Mouse (Mus musculus) lung, embryonic 16.5 days (tissue): ENCODE measurements at regions not wholly inside any gene's neighbourhood (a gene's known extent, or its start where the extent isn't known, plus 50 kb on each side); places are given as distances from the start of the nearest gene placed in this dataset.
A peak's percentile ranks its signal among the peaks of the same experiment; 100 is the strongest.

Experiments
- ATAC-seq: fragments of 200-750 bp; cut with Nextera tagmentation; 2 replicates; pipeline ENCODE4 v1.8.0; 2017; ENCODE audit warnings: low read depth, mild to moderate bottlenecking, moderate library complexity
- H3K27ac ChIP-seq: fragments of 300-500 bp; sonication (generic); 2 replicates; pipeline ENCODE4 v1.5.1; 2014; ENCODE audit warnings: mild to moderate bottlenecking, control low read depth, low read length
- H3K27me3 ChIP-seq: fragments of 300-500 bp; sonication (generic); 2 replicates; pipeline ENCODE4 v1.6.1; 2014; ENCODE audit warnings: low read depth, low read length, mixed read lengths; ENCODE audit not compliant: control insufficient read depth, insufficient read depth
- H3K36me3 ChIP-seq: fragments of 300-500 bp; sonication (generic); 2 replicates; pipeline ENCODE4 v1.6.1; 2014; ENCODE audit warnings: low read length; ENCODE audit not compliant: control insufficient read depth, insufficient read depth
- H3K4me1 ChIP-seq: fragments of 300-500 bp; sonication (generic); replicated peaks from 2 replicates; pipeline ENCODE4 v1.6.1; 2014; ENCODE audit warnings: low read length, mixed read lengths; ENCODE audit not compliant: control insufficient read depth, insufficient read depth
- H3K4me2 ChIP-seq: fragments of 300-500 bp; sonication (generic); 2 replicates; pipeline ENCODE4 v1.6.1; 2014; ENCODE audit warnings: low read depth, low read length, control low read depth
- H3K4me3 ChIP-seq: fragments of 300-500 bp; sonication (generic); 2 replicates; pipeline ENCODE4 v1.5.1; 2014; ENCODE audit warnings: mild to moderate bottlenecking, low read length, control low read depth
- H3K9ac ChIP-seq: fragments of 300-500 bp; sonication (generic); 2 replicates; pipeline ENCODE4 v1.6.1; 2014; ENCODE audit warnings: low read length, control low read depth
- H3K9me3 ChIP-seq: fragments of 300-500 bp; sonication (generic); 2 replicates; pipeline ENCODE4 v1.6.1; 2016; ENCODE audit warnings: low read length; ENCODE audit not compliant: control insufficient read depth
- WGBS: fragments of 180-500 bp; shearing (Covaris S2); extraction: QIAGEN DNeasy Blood & Tissue Kit; methylation state at CpG from one replicate; pipeline ENCODE4 v1.1.7; 2014; 5-methylcytosine and 5-hydroxymethylcytosine counted together

DNA sequence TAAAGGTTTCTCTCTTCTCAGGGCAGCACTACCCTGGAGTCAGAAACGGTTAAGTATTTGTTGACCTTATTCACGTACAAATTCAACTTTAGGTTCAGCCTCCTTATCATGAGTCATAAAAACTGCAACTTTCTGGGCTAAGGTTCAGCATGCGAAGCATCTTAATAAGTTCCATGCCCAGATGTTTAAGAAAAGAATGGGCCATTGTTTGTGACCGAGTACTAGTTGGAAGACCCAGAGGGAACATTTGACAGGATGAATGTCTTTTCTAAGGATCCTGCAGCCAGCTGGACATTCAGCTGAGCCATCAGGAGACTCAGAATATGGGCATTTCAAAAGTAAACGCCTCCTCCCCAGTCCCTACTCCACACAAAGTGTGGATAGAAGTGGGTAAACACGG lies 183.5 kb upstream of the Lrig3 start:
- Histone ChIP-seq H3K36me3 (no peaks in the 10 kb centered on the region), H3K27me3 (no peaks in the 10 kb centered on the region), H3K4me2 (no peak overlapping the region), H3K4me1 (peaks cover 22% of the 10 kb centered on the region), H3K4me3 (no peak overlapping the region), H3K9ac (no peak overlapping the region), H3K27ac (no peak overlapping the region), H3K9me3 (no peaks in the 10 kb centered on the region)
- 38% methylated on average over 6 of the region's 6 CpGs for WGBS
- ATAC-seq, result no peak

DNA sequence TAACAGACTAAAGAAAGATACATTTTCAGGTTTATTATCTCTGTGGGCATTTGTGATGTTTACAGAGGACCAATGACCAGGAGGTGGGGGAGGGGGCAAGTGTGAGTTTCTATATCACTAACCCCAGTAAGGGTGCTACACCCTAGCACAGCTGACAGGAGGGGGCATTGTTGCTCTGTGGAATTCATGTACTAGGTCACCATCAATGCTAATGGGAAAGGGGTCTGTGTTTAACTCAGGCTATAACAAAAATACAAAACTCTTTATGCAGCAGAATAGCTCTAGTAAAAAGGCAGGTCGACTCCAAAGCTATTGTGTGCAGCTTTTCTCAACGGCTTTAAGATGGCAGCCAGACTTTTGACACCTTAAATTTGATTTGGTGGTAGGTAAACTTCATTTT lies 181.1 kb upstream of the Lrig3 start:
- H3K4me3 ChIP-seq, result no peak overlapping the region
- H3K27ac ChIP-seq, result no peak overlapping the region
- 5% methylated on average over 2 of the region's 2 CpGs for WGBS
- no peak overlapping the region for H3K4me2 ChIP-seq
- no peaks in the 10 kb centered on the region for H3K36me3 ChIP-seq
- no peaks in the 10 kb centered on the region for H3K27me3 ChIP-seq
- H3K9ac ChIP-seq, result no peak overlapping the region
- H3K4me1 ChIP-seq, result peaks cover 24% of the 10 kb centered on the region
- 0 out of 2 replicates have a peak, but pooled peaks cover 2% of the 10 kb centered on the region for H3K9me3 ChIP-seq
- peak; percentile 71 for ATAC-seq

DNA sequence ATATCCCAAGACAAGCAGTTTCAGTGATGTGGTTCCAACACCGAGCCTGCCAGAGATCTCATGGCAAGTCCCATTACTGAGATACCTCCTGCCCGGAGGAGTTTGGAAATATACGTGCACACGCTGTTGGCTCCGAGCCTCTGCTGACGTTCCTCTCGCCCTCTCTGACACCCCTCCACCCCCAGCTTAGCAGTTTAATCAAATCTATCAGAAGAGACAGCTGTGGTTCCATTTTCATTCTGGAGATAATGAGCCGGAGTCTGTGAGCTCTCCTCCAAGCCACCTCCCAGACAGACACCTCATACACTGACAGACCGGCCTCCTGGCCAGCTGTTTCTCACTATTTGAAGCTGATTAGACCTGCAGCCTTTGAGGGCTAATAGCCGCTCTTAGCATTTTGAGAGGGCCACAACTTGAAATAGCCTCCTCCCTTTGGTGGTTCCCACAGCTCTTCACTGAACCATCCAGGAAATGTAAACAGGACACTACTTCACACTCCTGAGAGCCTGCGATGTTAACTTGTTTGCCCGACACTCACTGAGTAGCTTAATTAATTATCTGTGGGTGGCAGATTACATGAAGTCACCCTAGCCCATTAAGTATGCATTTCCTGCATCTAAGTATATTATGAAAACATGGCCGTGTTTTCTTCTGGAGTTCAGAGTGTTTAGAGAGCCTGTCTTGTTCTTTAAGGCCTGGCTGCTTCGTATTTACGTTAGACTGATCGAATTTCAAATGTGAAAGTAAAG lies 180.3 kb upstream of the Lrig3 start:
- Histone ChIP-seq H3K4me2 (peak overlapping the region; percentile 63), H3K4me3 (peak overlapping the region; percentile 16), H3K4me1 (peaks cover 24% of the 10 kb centered on the region), H3K9ac (peak overlapping the region; percentile 56), H3K36me3 (no peaks in the 10 kb centered on the region), H3K9me3 (0 out of 2 replicates have a peak, but pooled peaks cover 2% of the 10 kb centered on the region), H3K27me3 (no peaks in the 10 kb centered on the region), H3K27ac (peak overlapping the region; percentile 60)
- 6% methylated on average over 16 of the region's 16 CpGs for WGBS
- ATAC-seq, result peak; percentile 46

DNA sequence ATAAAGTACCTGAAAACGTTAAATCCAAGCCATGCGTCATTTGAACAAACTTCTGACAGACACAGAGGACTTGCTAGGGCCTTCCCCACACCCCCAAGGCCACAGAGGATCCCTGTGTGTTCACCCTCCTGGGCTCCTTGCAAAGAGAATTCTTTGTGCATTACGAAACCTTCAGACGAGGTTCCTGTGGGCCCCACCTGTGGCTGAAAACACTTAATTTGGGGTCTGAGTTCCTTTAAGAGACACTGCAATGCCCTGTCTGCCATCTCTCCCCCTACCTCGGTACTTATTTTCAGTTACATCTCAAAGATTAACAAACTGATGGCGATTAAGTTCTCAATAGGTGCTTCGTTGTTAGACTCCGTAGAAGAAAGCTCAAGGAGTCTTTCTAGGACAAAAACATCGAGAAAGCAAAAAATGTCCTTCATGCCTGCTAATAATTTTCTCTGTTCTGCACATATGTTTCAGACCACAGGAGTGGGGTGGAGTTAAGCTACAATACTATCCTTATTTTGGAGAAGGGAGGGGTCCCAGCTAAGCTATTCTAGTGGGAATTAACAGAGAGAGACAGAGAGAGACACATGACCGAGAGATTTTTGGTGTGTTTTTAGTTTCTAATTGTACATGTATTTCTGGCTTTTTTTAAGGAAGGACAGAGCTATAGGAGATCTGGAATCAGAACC lies 179.6 kb upstream of the Lrig3 start:
- H3K27me3 ChIP-seq, result no peaks in the 10 kb centered on the region
- peak overlapping the region; percentile 63 for H3K4me2 ChIP-seq
- ATAC-seq, result peak; percentile 29
- no peaks in the 10 kb centered on the region for H3K36me3 ChIP-seq
- 0 out of 2 replicates have a peak, but pooled peaks cover 2% of the 10 kb centered on the region for H3K9me3 ChIP-seq
- H3K4me3 ChIP-seq, result peak overlapping the region; percentile 44
- WGBS, result 9% methylated on average over 10 of the region's 10 CpGs
- peak overlapping the region; percentile 60 for H3K27ac ChIP-seq
- H3K4me1 ChIP-seq, result peaks cover 24% of the 10 kb centered on the region
- H3K9ac ChIP-seq, result peak overlapping the region; percentile 56; the same call in 1 of the 2 replicates

DNA sequence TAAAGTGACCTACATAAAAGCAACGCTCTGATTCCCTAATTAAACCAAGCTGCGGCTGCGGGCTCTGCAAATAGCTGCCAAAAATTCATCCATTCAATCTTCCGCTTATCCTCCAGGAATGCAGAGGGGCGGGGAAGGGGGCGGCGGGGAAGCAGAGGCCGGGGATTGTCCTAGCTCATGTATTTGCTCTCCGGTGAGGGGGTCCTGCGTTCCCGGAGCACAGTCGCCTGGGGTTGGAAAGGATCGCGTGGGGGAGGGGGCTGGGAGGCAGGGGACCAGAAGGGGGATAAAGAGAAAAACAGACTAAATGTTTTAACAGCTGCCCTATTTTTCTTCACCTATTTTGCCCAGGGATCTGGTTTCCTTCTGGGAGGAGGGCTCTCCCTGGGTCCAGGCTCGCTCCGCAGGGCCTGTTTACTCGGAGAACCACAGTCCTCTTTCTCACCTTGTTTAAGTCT lies 179.1 kb upstream of the Lrig3 start:
- ATAC-seq, result peak; percentile 79
- Histone ChIP-seq H3K27ac (peak overlapping the region; percentile 60), H3K4me1 (peaks cover 24% of the 10 kb centered on the region), H3K4me3 (peak overlapping the region; percentile 44), H3K36me3 (no peaks in the 10 kb centered on the region), H3K27me3 (no peaks in the 10 kb centered on the region), H3K4me2 (peak overlapping the region; percentile 63), H3K9me3 (0 out of 2 replicates have a peak, but pooled peaks cover 2% of the 10 kb centered on the region), H3K9ac (peak overlapping the region; percentile 56)
- 3% methylated on average over 17 of the region's 17 CpGs for WGBS

DNA sequence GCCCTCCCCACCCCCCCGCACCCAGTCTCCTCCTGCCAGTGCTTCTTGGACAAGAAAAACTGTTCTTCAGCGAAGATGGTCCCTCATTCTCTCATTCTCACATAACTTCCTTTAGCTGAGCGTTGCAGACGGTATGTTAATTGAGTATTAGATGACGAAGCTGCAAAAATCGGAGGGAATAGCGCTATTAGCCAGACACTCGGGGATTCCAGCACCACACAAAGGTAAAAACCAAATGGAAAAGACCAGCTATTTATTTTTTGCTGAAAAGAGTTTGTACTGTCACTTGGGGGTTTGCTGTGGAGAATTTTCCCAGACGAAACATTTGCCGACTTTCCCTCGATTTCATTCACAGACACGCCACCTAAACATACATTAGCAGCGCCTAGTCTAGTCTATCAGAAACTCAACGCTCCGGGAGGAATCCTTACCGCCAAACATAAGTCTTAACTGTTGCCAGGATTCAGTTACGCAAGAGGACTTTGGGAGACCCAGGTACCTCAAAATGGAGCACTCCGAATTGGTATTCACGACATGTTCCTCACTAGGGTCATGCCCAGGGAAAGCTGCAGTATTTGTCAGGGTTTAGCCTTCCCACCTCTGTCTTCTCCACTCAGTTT lies 178.4 kb upstream of the Lrig3 start:
- no peak for ATAC-seq
- Histone ChIP-seq H3K27me3 (no peaks in the 10 kb centered on the region), H3K4me1 (peaks cover 24% of the 10 kb centered on the region), H3K27ac (peak overlapping the region; percentile 60), H3K4me3 (peak overlapping the region; percentile 44), H3K36me3 (no peaks in the 10 kb centered on the region), H3K9me3 (0 out of 2 replicates have a peak, but pooled peaks cover 2% of the 10 kb centered on the region), H3K9ac (peak overlapping the region; percentile 56), H3K4me2 (peak overlapping the region; percentile 63)
- 17% methylated on average over 19 of the region's 19 CpGs for WGBS

DNA sequence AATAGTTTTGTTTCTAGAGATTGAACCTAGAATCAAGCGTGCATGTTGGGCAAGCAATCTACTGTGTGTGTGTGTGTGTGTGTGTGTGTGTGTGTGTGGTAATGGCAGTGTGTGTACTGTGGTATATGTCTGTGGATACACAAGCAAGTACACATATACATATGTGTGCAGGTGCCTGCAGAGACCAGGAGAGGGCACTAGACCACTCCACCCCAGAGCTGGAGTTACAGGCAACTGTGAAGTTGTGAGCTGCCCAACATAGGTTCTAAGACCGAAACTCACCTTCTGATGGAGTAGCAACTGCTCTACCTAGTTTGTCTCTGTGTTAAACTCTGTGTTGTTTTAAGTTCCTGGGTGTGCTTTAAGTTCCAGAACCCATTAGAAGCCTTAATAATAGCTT lies 177.7 kb upstream of the Lrig3 start:
- no peak overlapping the region for H3K27ac ChIP-seq
- no peak overlapping the region for H3K9ac ChIP-seq
- H3K4me1 ChIP-seq, result peaks cover 24% of the 10 kb centered on the region
- no peaks in the 10 kb centered on the region for H3K27me3 ChIP-seq
- 94% methylated on average over 2 of the region's 2 CpGs for WGBS
- no peak for ATAC-seq
- H3K36me3 ChIP-seq, result no peaks in the 10 kb centered on the region
- no peak overlapping the region for H3K4me3 ChIP-seq
- H3K9me3 ChIP-seq, result 0 out of 2 replicates have a peak, but pooled peaks cover 2% of the 10 kb centered on the region
- H3K4me2 ChIP-seq, result no peak overlapping the region

DNA sequence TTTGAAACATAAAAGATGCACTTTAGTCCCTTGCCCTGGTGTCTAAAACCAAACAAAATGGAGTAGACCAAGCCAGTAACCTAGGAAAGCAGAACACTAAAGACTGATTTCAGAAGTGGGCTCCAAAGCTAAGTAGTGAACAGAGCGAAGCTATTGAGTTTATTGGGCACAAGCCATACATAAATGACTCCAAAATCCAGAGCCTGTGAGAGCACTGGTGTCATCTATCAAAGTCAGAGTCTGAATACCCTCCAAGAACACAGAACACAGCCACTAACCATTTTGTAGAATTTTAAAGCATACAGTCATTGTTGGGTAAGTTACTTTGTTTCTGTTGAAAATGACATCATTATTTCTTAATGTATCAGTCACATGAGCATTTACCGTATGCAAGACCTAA lies 175.0 kb upstream of the Lrig3 start:
- Histone ChIP-seq H3K4me2 (no peak overlapping the region), H3K9me3 (0 out of 2 replicates have a peak, but pooled peaks cover 2% of the 10 kb centered on the region), H3K27ac (no peak overlapping the region), H3K4me3 (no peak overlapping the region), H3K36me3 (no peaks in the 10 kb centered on the region), H3K27me3 (no peaks in the 10 kb centered on the region), H3K4me1 (peaks cover 16% of the 10 kb centered on the region), H3K9ac (no peak overlapping the region)
- WGBS, result 87% methylated on average over 2 of the region's 2 CpGs
- no peak for ATAC-seq

DNA sequence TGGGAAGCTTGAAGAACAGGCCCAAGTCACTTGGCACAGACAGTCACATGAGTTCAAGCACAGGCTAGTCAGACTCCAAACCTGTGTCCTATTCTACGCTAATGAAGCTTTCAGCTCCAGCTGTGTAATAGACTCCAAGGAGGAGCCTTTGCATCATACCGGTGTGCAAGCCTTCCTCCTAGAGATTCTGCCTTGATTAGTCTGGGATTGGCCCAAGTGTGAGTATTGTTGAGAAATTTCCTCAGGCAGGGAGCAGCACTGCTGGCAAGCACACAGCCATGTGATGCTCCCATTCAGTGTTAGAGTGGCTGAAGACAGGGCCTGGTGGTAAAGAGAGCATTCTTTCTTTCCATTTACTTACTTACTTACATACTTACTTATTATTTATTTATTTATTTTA lies 171.5 kb upstream of the Lrig3 start:
- Histone ChIP-seq H3K27ac (no peak overlapping the region), H3K4me2 (no peak overlapping the region), H3K4me3 (no peak overlapping the region), H3K9me3 (no peaks in the 10 kb centered on the region), H3K9ac (no peak overlapping the region), H3K27me3 (no peaks in the 10 kb centered on the region), H3K4me1 (no peaks in the 10 kb centered on the region; the same call in 1 of the 2 replicates), H3K36me3 (no peaks in the 10 kb centered on the region)
- WGBS, result 90% methylated on average over 2 of the region's 2 CpGs
- no peak for ATAC-seq
